13 mouse cellular contexts compared by ENCODE assay signal in the genomic region with DNA sequence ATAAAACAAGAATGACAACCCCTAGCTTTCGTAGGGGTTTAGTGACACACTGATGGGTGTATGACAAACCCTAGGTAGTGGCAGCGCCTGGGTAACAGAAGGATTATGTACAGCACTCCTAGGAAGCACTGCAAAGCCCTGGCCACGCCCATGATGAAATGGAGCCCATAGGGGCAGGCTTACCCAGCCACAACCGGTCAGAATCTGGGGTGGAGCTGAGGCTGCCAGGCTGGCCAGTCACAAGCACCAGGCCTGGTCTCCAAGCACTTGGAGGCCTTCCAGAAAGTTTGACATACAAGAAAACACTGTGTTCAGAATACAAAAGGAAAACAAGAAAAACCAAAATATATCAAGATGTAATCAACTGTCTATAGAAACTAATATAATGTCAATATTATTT. TPM values are rescaled to one million over a fixed set of nuclear protein-coding genes. Genes with fewer than 3 reads are reported as not detected.
DNase-seq lines count a peak whose midpoint lies in the region; ATAC-seq and TF ChIP-seq lines count a peak whose summit lies in the region.
"Had no signal": no experiment of that assay in that cellular context is flagged by ENCODE, and none has a peak within 500 bp of the region (broad histone marks: within the 10 kb centered on the region; RNA-seq: fewer than 3 reads in every experiment).

No protein-coding gene starts in this region.

- no peak overlapping the region for H3K4me3 ChIP-seq in kidney, adult 2 months (ENCODE audit: insufficient read depth, low read depth, low read length)
- H3K4me3 ChIP-seq in kidney, embryonic 14.5 days (ENCODE audit: low read length): no peak overlapping the region
- no peak overlapping the region for H3K4me3 ChIP-seq in lung, embryonic 16.5 days (ENCODE audit: low read length)
- no peak overlapping the region for H3K4me3 ChIP-seq in forebrain, postnatal 0 days (ENCODE audit: low read depth, low read length)
- H3K4me3 ChIP-seq in forebrain, embryonic 13.5 days: no peak overlapping the region
- H3K4me3 ChIP-seq: erythroblast, embryonic 14.5 days; neural tube, embryonic 13.5 days; stomach, embryonic 15.5 days had no signal

- no peaks in the 10 kb centered on the region for H3K36me3 ChIP-seq in kidney, adult 2 months (ENCODE audit: control insufficient read depth, insufficient read depth, low read length)
- H3K36me3 ChIP-seq in kidney, embryonic 14.5 days (ENCODE audit: control insufficient read depth, insufficient read depth, low read length): no peaks in the 10 kb centered on the region
- H3K36me3 ChIP-seq in lung, embryonic 16.5 days (ENCODE audit: control insufficient read depth, insufficient read depth, low read length): no peaks in the 10 kb centered on the region
- no peaks in the 10 kb centered on the region; the same call in 1 of the 2 replicates for H3K36me3 ChIP-seq in forebrain, postnatal 0 days (ENCODE audit: insufficient read depth)
- no peaks in the 10 kb centered on the region for H3K36me3 ChIP-seq in forebrain, embryonic 13.5 days (ENCODE audit: poor library complexity, severe bottlenecking)
- H3K36me3 ChIP-seq: neural tube, embryonic 13.5 days; stomach, embryonic 15.5 days had no signal

- no peak for ATAC-seq in kidney, embryonic 14.5 days (ENCODE audit: low FRiP score, low TSS enrichment)
- no peak for ATAC-seq in lung, embryonic 16.5 days (ENCODE audit: low read depth)
- no peak for ATAC-seq in forebrain, postnatal 0 days
- ATAC-seq in forebrain, embryonic 13.5 days: no peak
- ATAC-seq: Patski had no signal

- peaks cover 14% of the 10 kb centered on the region for H3K4me1 ChIP-seq in kidney, adult 2 months (ENCODE audit: control insufficient read depth, insufficient read depth, low read length)
- peaks cover 8% of the 10 kb centered on the region for H3K4me1 ChIP-seq in kidney, embryonic 14.5 days (ENCODE audit: control insufficient read depth, insufficient read depth, low read length)
- H3K4me1 ChIP-seq in lung, embryonic 16.5 days (replicated peaks; ENCODE audit: control insufficient read depth, insufficient read depth, low read length): peaks cover 20% of the 10 kb centered on the region
- H3K4me1 ChIP-seq in forebrain, postnatal 0 days (ENCODE audit: insufficient read depth): peaks cover 13% of the 10 kb centered on the region
- H3K4me1 ChIP-seq in forebrain, embryonic 13.5 days: peaks cover 17% of the 10 kb centered on the region

- peak; percentile 83 for DNase-seq in kidney, adult 2 months
- DNase-seq in NIH3T3 (ENCODE audit: low read depth): peak; percentile 87
- DNase-seq in adrenal gland, postnatal 36 days: peak; percentile 73 to 76
- no peak for DNase-seq in forebrain, postnatal 0 days
- no peak for DNase-seq in left cerebral cortex, adult 9 months (ENCODE audit: low spot score in 2 of 2)

- H3K27ac ChIP-seq in kidney, adult 2 months (ENCODE audit: insufficient read depth, low read depth, low read length): 0 out of 2 replicates have a peak overlapping the region, but pooled peaks have one; percentile 17
- no peak overlapping the region for H3K27ac ChIP-seq in kidney, embryonic 14.5 days (ENCODE audit: low read depth, low read length)
- peak overlapping the region; percentile 8; the same call in 1 of the 2 replicates for H3K27ac ChIP-seq in lung, embryonic 16.5 days (ENCODE audit: low read length)
- H3K27ac ChIP-seq in forebrain, postnatal 0 days (ENCODE audit: low read depth, low read length): no peak overlapping the region
- H3K27ac ChIP-seq in forebrain, embryonic 13.5 days: no peak overlapping the region
- H3K27ac ChIP-seq: macrophage; neural tube, embryonic 13.5 days; stomach, embryonic 15.5 days had no signal

- H3K9me3 ChIP-seq in kidney, embryonic 14.5 days (ENCODE audit: control insufficient read depth, low read length): no peaks in the 10 kb centered on the region
- H3K9me3 ChIP-seq in lung, embryonic 16.5 days (ENCODE audit: control insufficient read depth, low read length): no peaks in the 10 kb centered on the region
- H3K9me3 ChIP-seq in forebrain, postnatal 0 days (ENCODE audit: low read length): no peaks in the 10 kb centered on the region
- H3K9me3 ChIP-seq in forebrain, embryonic 13.5 days (replicated peaks): no peaks in the 10 kb centered on the region
- H3K9me3 ChIP-seq: neural tube, embryonic 13.5 days; stomach, embryonic 15.5 days had no signal

- WGBS in kidney, adult 2 months: 49% methylated on average over 4 of the region's 4 CpGs
- 54% methylated on average over 4 of the region's 4 CpGs for WGBS in kidney, embryonic 14.5 days
- WGBS in lung, embryonic 16.5 days: 43% methylated on average over 4 of the region's 4 CpGs
- 43% methylated on average over 4 of the region's 4 CpGs for WGBS in forebrain, postnatal 0 days
- 43% methylated on average over 4 of the region's 4 CpGs for WGBS in forebrain, embryonic 13.5 days

- TF ChIP-seq POLR2A in kidney, adult 2 months (IDR thresholded peaks at IDR 0.05; ENCODE audit: low read depth, low read length): no peak

- H3K9ac ChIP-seq in kidney, embryonic 14.5 days (ENCODE audit: low read depth, low read length): no peak overlapping the region
- no peak overlapping the region for H3K9ac ChIP-seq in lung, embryonic 16.5 days (ENCODE audit: low read length)
- H3K9ac ChIP-seq in forebrain, postnatal 0 days: no peak overlapping the region
- no peak overlapping the region for H3K9ac ChIP-seq in forebrain, embryonic 13.5 days
- H3K9ac ChIP-seq: neural tube, embryonic 13.5 days; stomach, embryonic 15.5 days had no signal

- no peak overlapping the region for H3K4me2 ChIP-seq in kidney, embryonic 14.5 days (replicated peaks; ENCODE audit: low read depth, low read length)
- H3K4me2 ChIP-seq in lung, embryonic 16.5 days (ENCODE audit: low read depth, low read length): no peak overlapping the region
- no peak overlapping the region for H3K4me2 ChIP-seq in forebrain, postnatal 0 days (ENCODE audit: low read depth)
- no peak overlapping the region for H3K4me2 ChIP-seq in forebrain, embryonic 13.5 days
- H3K4me2 ChIP-seq: neural tube, embryonic 13.5 days; stomach, embryonic 15.5 days had no signal

- no peak for TF ChIP-seq CTCF in kidney, adult 2 months (conservative IDR thresholded peaks at IDR 0.05; ENCODE audit: insufficient read depth, insufficient read length, low read depth, low read length)
- TF ChIP-seq CTCF in forebrain, postnatal 0 days (IDR thresholded peaks at IDR 0.05; ENCODE audit: low read depth): no peak

- H3K27me3 ChIP-seq in kidney, adult 2 months (replicated peaks; ENCODE audit: control insufficient read depth, insufficient read depth, low read length): no peaks in the 10 kb centered on the region
- H3K27me3 ChIP-seq in kidney, embryonic 14.5 days (ENCODE audit: control insufficient read depth, insufficient read depth, low read length): no peaks in the 10 kb centered on the region
- no peaks in the 10 kb centered on the region for H3K27me3 ChIP-seq in lung, embryonic 16.5 days (ENCODE audit: control insufficient read depth, insufficient read depth, low read depth, low read length)
- no peaks in the 10 kb centered on the region for H3K27me3 ChIP-seq in forebrain, postnatal 0 days (ENCODE audit: insufficient read depth, low read length)
- peaks cover 8% of the 10 kb centered on the region; the same call in 1 of the 2 replicates for H3K27me3 ChIP-seq in forebrain, embryonic 13.5 days
- H3K27me3 ChIP-seq: neural tube, embryonic 13.5 days; Patski; stomach, embryonic 15.5 days had no signal

RNA-seq across cellular contexts. Expression of a gene that starts 3.5 kb away (rescaled TPM):
- 143 and 164 TPM in 2 replicates for polyA plus RNA-seq in kidney, adult 2 months (2012; rRNA removed)
- polyA plus RNA-seq in kidney, embryonic 14.5 days (2014; fragmentation: Nextera tagmentation; extraction: Ambion mirVana): 46.1 and 53.0 TPM in 2 replicates
- total RNA-seq in adrenal gland, postnatal 36 days (2021): 100 to 1,000 TPM; 133 to 137 TPM
- polyA plus RNA-seq in lung, embryonic 16.5 days (2015; fragmentation: Nextera tagmentation; extraction: Ambion mirVana): 57.4 and 61.1 TPM in 2 replicates
- total RNA-seq in forebrain, postnatal 0 days (2014; rRNA removed): 75.9 and 88.9 TPM in 2 replicates
- 18.1 and 23.7 TPM in 2 replicates for polyA plus RNA-seq in forebrain, postnatal 0 days (2015; fragmentation: Nextera tagmentation; extraction: Ambion mirVana)
- polyA plus RNA-seq in forebrain, embryonic 13.5 days (2015; fragmentation: Nextera tagmentation; extraction: Ambion mirVana): 28.2 and 31.1 TPM in 2 replicates

RNA-seq across cellular contexts. Expression of a gene that starts 21.7 kb away (rescaled TPM):
- 0.34 and 0.64 TPM in 2 replicates for polyA plus RNA-seq in kidney, adult 2 months (2012; rRNA removed)
- polyA plus RNA-seq in kidney, embryonic 14.5 days (2014; fragmentation: Nextera tagmentation; extraction: Ambion mirVana): 45.1 and 46.1 TPM in 2 replicates
- total RNA-seq in adrenal gland, postnatal 36 days (2021): 10 to 100 TPM in 1 of 2 experiments, 1 to 10 TPM in 1; 8.9 to 10.3 TPM
- 38.1 and 40.7 TPM in 2 replicates for polyA plus RNA-seq in lung, embryonic 16.5 days (2015; fragmentation: Nextera tagmentation; extraction: Ambion mirVana)
- 6.0 and 11.4 TPM in 2 replicates for total RNA-seq in forebrain, postnatal 0 days (2014; rRNA removed)
- polyA plus RNA-seq in forebrain, postnatal 0 days (2015; fragmentation: Nextera tagmentation; extraction: Ambion mirVana): 7.9 and 9.1 TPM in 2 replicates
- polyA plus RNA-seq in forebrain, embryonic 13.5 days (2015; fragmentation: Nextera tagmentation; extraction: Ambion mirVana): 32.0 and 32.7 TPM in 2 replicates

RNA-seq across cellular contexts. Expression of a gene that starts 21.8 kb away (rescaled TPM):
- 1.3 and 1.8 TPM in 2 replicates for polyA plus RNA-seq in kidney, adult 2 months (2012; rRNA removed)
- polyA plus RNA-seq in kidney, embryonic 14.5 days (2014; fragmentation: Nextera tagmentation; extraction: Ambion mirVana): 0.61 and 1.1 TPM in 2 replicates
- 1 to 10 TPM; 8.0 to 8.5 TPM for total RNA-seq in adrenal gland, postnatal 36 days (2021)
- 1.0 and 1.8 TPM in 2 replicates for polyA plus RNA-seq in lung, embryonic 16.5 days (2015; fragmentation: Nextera tagmentation; extraction: Ambion mirVana)
- total RNA-seq in forebrain, postnatal 0 days (2014; rRNA removed): 0.05 and 0.15 TPM in 2 replicates
- polyA plus RNA-seq in forebrain, postnatal 0 days (2015; fragmentation: Nextera tagmentation; extraction: Ambion mirVana): 0.13 and 0.48 TPM in 2 replicates
- 0.49 and 0.88 TPM in 2 replicates for polyA plus RNA-seq in forebrain, embryonic 13.5 days (2015; fragmentation: Nextera tagmentation; extraction: Ambion mirVana)
- polyA plus RNA-seq: erythroblast, embryonic 14.5 days; macrophage had no signal

Comparison
In these comparisons a context has a peak if more than half of its experiments do, and no peak if none do; other contexts are left out.
1. H3K27ac ChIP-seq: peak in kidney, adult 2 months (single experiment) and lung, embryonic 16.5 days (single experiment); none in kidney, embryonic 14.5 days (single experiment), forebrain, postnatal 0 days (single experiment) and forebrain, embryonic 13.5 days (single experiment).
2. DNase-seq: peak in kidney, adult 2 months (single experiment), NIH3T3 (single experiment) and adrenal gland, postnatal 36 days (2 of 2); none in forebrain, postnatal 0 days (single experiment) and left cerebral cortex, adult 9 months (0 of 2).